Mouse (Mus musculus): ENCODE data around the gene Kif14. TPM values are rescaled to one million over a fixed set of nuclear protein-coding genes. Genes with fewer than 3 reads are reported as not detected.

Gene Kif14
- polyA plus RNA-seq, 1 experiment from 2014 or later, result 6.4 TPM

DNA sequence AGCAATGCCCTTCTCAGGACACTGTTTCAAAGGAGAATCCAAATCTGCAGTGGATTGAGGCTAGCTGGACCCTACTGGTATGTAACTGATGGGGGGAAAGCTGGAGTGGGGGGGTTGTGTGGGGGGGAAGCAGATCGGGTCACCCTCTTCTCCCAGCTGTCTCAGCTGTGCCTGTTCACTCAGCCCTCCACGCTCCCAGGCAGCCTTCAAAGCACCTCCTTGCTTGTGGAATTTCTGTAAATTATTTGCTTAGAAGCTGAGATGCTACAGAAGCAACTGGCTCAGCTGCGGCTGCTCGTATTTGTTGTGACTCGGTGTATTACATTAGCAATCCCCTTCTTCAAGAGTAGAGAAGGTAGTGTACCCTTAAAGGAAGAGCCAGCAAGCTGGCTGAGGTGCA, 93.1 kb downstream of the Kif14 start:
- Histone ChIP-seq H3K9ac (no peak overlapping the region), H3K27ac (0 out of 2 replicates have a peak overlapping the region, but pooled peaks have one; percentile 32), H3K36me3 (no peaks in the 10 kb centered on the region), H3K27me3 (no peaks in the 10 kb centered on the region), H3K4me2 (no peak overlapping the region), H3K4me3 (no peak overlapping the region), H3K4me1 (peaks cover 29% of the 10 kb centered on the region), H3K9me3 (no peaks in the 10 kb centered on the region)
- 28% methylated on average over 5 of the region's 5 CpGs for WGBS
- ATAC-seq (ENCODE audit: borderline replicate concordance, extremely low read depth, low FRiP score, low TSS enrichment), result no peak

DNA sequence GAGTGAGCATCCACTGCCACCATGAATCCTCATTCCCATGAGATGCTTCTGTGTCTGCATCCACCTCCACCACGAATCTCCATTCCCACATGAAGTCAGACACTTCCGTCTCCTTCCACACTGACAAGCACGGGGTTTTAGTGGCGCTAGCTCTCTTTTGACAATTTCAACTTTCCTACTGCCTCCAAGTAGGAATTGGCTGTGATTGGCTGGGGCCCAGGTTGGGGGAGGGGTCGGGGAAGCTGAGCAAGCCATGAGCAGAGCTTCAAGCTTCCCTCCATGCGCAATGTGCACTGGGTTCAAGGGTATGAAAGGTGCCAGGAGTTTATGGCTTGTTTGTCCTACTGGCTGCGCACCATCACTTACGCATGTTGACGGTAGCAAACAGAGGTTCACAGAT, 93.6 kb downstream of the Kif14 start:
- 0 out of 2 replicates have a peak overlapping the region, but pooled peaks have one; percentile 32 for H3K27ac ChIP-seq
- no peak overlapping the region for H3K9ac ChIP-seq
- no peak overlapping the region for H3K4me2 ChIP-seq
- no peak for ATAC-seq (ENCODE audit: borderline replicate concordance, extremely low read depth, low FRiP score, low TSS enrichment)
- H3K36me3 ChIP-seq, result no peaks in the 10 kb centered on the region
- H3K4me3 ChIP-seq, result no peak overlapping the region
- no peaks in the 10 kb centered on the region for H3K27me3 ChIP-seq
- H3K9me3 ChIP-seq, result no peaks in the 10 kb centered on the region
- 71% methylated on average over 9 of the region's 9 CpGs for WGBS
- H3K4me1 ChIP-seq, result peaks cover 29% of the 10 kb centered on the region

DNA sequence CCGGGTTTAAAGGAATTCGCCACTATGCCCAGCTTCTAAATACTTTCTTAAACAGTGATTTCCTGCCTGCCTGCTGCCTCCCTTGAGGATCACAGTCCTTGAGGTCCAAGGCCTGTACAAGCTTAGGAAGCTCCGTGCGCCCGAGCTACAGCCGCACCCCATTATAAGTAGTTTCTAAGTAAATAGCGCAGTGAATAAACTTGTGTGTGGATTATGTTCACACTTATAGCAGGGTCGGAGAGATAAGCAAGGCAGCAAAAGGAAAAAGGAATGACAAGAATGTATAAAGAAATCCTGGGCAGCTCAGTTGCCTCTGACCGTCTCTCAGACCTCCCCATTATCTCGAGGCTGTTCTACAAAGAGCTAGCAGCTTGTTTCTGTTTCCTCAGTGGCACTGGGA, 95.7 kb downstream of the Kif14 start:
- WGBS, result 9% methylated on average over 10 of the region's 10 CpGs
- no peak overlapping the region for H3K4me3 ChIP-seq
- no peaks in the 10 kb centered on the region for H3K36me3 ChIP-seq
- H3K9me3 ChIP-seq, result no peaks in the 10 kb centered on the region
- ATAC-seq (ENCODE audit: borderline replicate concordance, extremely low read depth, low FRiP score, low TSS enrichment), result peak; percentile 89
- peak overlapping the region; percentile 38 for H3K4me2 ChIP-seq
- H3K9ac ChIP-seq, result no peak overlapping the region
- H3K27ac ChIP-seq, result peak overlapping the region; percentile 80
- no peaks in the 10 kb centered on the region for H3K27me3 ChIP-seq
- H3K4me1 ChIP-seq, result peaks cover 29% of the 10 kb centered on the region

DNA sequence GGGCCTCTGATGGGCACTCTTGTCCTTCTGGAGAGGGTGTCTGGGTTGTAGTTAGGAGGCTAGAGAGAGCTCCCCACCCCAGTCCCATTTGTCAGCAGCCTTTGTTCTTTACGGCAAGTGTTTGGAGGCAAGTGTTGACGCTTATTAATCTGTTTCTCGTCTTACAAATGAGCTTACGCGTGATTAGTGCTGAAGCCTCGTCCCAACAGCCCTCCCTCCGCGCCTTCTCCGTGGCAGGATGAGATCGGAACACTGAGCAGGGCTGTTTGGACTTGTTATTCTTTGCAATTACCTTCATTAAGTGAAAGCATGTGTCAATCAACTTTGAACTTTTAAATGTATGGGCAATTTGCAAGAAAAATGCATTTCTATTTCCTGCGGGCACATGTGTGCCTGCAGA, 97.0 kb downstream of the Kif14 start:
- H3K36me3 ChIP-seq, result no peaks in the 10 kb centered on the region
- ATAC-seq (ENCODE audit: borderline replicate concordance, extremely low read depth, low FRiP score, low TSS enrichment), result no peak
- H3K4me2 ChIP-seq, result no peak overlapping the region
- WGBS, result 44% methylated on average over 11 of the region's 11 CpGs
- no peaks in the 10 kb centered on the region for H3K27me3 ChIP-seq
- no peaks in the 10 kb centered on the region for H3K9me3 ChIP-seq
- H3K9ac ChIP-seq, result no peak overlapping the region
- H3K27ac ChIP-seq, result no peak overlapping the region
- peaks cover 29% of the 10 kb centered on the region for H3K4me1 ChIP-seq
- no peak overlapping the region for H3K4me3 ChIP-seq

DNA sequence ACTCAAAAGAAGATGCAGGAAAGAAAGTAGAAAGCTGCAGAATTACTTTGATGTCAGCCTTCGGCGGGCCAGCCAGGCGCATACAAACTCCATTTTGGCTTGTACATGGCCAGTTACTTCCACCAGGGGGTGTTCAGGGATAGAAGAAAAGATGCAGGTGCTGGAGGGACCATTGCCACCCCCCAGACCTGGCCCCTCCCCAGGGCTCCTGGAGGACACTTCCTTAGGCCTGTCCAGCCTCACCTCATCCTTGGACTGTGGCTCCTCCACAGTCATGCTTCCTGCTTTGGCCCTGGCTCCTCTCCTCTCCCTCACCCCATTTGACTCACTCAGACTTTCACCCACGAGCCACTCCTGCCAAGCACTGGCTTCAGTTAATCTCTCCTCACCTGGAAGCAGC, 98.8 kb downstream of the Kif14 start:
- WGBS, result 64% methylated on average over 4 of the region's 4 CpGs
- no peak overlapping the region for H3K4me3 ChIP-seq
- no peaks in the 10 kb centered on the region for H3K9me3 ChIP-seq
- no peak overlapping the region for H3K4me2 ChIP-seq
- no peak overlapping the region for H3K27ac ChIP-seq
- H3K9ac ChIP-seq, result no peak overlapping the region
- no peak for ATAC-seq (ENCODE audit: borderline replicate concordance, extremely low read depth, low FRiP score, low TSS enrichment)
- H3K27me3 ChIP-seq, result no peaks in the 10 kb centered on the region
- H3K36me3 ChIP-seq, result no peaks in the 10 kb centered on the region
- peaks cover 16% of the 10 kb centered on the region; the same call in 1 of the 2 replicates for H3K4me1 ChIP-seq

DNA sequence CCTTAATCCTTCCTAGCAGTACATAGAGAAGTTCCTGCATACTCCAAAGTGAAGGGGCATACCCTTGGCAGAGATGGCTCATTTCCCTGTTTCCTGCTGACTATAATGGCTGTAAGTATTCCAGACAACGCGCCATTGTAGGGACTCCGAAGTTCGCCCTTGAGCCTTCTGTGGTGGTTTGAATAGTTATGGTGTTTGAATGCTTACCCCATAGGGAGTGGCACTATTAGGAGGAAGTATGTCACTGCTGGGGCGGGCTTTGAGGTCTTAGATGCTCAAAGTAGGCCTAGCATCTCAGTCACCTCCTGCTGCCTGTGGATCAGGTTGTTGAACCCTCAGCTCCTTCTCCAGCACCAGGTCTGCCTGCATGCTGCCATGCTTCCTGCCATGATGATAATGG, 100.2 kb downstream of the Kif14 start:
- Histone ChIP-seq H3K27ac (no peak overlapping the region), H3K4me3 (no peak overlapping the region), H3K4me1 (peaks cover 14% of the 10 kb centered on the region; the same call in 1 of the 2 replicates), H3K27me3 (no peaks in the 10 kb centered on the region), H3K9ac (no peak overlapping the region), H3K36me3 (no peaks in the 10 kb centered on the region), H3K4me2 (no peak overlapping the region), H3K9me3 (no peaks in the 10 kb centered on the region)
- 86% methylated on average over 5 of the region's 5 CpGs for WGBS
- no peak for ATAC-seq (ENCODE audit: borderline replicate concordance, extremely low read depth, low FRiP score, low TSS enrichment)

DNA sequence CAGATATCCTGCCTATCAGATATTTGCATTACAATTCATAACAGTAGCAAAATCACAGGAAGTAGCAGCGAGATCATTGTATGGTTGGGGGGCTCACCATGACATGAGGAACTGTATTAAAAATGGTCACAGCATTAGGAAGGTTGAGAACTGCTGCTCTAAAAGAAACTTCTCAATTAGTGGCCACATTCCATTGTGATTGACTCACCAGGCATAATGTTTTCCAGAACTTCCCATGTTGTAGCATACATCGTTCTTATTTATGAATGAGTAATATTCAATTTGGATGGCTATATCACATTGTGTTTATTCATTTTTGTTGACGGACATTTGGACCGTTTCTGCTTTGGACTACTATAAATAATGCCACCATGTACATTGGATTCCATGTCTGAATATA, 101.5 kb downstream of the Kif14 start:
- 73% methylated on average over 4 of the region's 4 CpGs for WGBS
- Histone ChIP-seq H3K36me3 (no peaks in the 10 kb centered on the region), H3K4me3 (no peak overlapping the region), H3K4me1 (0 out of 2 replicates have a peak, but pooled peaks cover 4% of the 10 kb centered on the region), H3K27ac (no peak overlapping the region), H3K27me3 (no peaks in the 10 kb centered on the region), H3K9ac (no peak overlapping the region), H3K4me2 (no peak overlapping the region), H3K9me3 (no peaks in the 10 kb centered on the region)
- ATAC-seq (ENCODE audit: borderline replicate concordance, extremely low read depth, low FRiP score, low TSS enrichment), result no peak

DNA sequence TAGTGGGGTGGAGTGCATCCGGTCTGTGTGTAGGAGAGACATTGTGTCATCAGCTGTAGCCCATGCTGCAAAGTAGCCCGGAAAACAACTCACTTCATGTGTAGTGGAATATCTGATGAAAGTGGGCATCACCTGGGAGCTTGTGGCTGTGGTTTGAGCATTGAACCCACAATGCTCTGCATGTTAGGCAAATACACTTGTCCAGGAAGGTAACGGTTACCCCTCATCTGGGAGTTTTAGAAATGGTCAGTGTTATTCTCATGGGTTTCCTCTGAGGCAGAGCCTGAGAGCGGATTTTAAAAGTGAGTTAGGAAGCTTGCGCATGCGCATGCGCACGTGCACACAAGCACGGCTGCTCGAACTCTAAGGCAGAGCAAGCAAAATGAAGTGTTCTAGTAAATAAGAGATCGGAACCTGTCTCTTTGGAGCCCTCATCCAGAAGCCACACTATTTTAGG, 102.6 kb downstream of the Kif14 start:
- no peak overlapping the region for H3K9ac ChIP-seq
- WGBS, result 84% methylated on average over 11 of the region's 11 CpGs
- H3K4me3 ChIP-seq, result no peak overlapping the region
- H3K4me1 ChIP-seq, result no peaks in the 10 kb centered on the region
- ATAC-seq (ENCODE audit: borderline replicate concordance, extremely low read depth, low FRiP score, low TSS enrichment), result no peak
- H3K27ac ChIP-seq, result no peak overlapping the region
- no peaks in the 10 kb centered on the region for H3K36me3 ChIP-seq
- H3K9me3 ChIP-seq, result no peaks in the 10 kb centered on the region
- no peaks in the 10 kb centered on the region for H3K27me3 ChIP-seq
- H3K4me2 ChIP-seq, result no peak overlapping the region

DNA sequence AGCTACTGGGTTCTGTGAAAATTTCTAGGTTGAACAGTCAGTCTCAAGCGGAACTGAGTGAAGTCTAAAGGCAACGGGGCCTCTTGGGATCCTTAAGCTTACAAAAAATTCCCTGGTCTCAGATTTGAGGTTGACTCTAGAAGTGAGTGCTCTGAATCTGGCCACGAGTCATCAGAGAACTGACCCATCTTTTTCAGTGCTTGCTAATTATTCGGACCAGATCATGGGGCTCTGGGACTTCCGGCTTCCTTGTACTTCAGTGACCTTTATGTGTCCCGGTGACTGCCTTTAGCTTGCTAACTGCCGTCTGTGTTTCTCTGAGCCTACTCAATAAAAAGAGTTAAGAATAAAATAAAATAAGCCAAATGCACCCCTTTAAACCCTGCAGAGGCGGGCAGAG, 103.1 kb downstream of the Kif14 start:
- Histone ChIP-seq H3K4me1 (no peaks in the 10 kb centered on the region), H3K36me3 (no peaks in the 10 kb centered on the region), H3K4me3 (no peak overlapping the region), H3K27me3 (no peaks in the 10 kb centered on the region), H3K27ac (no peak overlapping the region), H3K9ac (no peak overlapping the region), H3K9me3 (no peaks in the 10 kb centered on the region), H3K4me2 (no peak overlapping the region)
- no peak for ATAC-seq (ENCODE audit: borderline replicate concordance, extremely low read depth, low FRiP score, low TSS enrichment)
- WGBS, result 73% methylated on average over 8 of the region's 8 CpGs

DNA sequence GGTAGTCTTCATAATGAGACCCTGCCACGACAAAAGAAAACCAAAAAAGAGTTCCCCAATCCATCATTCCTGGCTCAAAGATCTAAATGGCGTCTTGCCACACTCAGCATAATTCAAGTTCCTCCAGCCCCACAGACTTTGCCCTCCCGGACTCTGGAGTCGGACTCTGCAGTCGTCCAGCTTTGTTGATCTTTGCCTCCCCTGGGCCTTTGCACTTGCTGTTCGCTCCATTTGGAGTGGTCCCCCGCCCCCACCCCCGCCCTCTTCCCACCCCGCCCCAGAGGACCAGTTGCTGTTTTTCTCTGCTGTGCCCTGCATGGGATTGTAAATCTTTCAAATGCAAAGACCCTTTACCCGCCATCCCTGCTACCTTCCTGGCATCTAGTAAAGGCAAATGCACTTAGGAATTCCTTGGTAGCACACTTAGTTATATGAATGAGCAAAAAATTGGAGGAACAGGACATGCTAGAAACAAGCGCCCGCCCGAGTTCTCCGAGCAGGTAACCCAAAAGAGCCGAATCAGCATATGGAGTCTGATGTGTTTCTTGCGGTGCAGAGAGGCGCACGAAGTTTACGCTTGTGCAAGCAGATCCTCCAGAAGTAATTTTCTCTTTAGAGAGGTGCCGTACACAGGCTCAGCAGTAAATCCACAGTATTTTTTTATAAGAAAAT, 103.6 kb downstream of the Kif14 start:
- Histone ChIP-seq H3K4me1 (no peaks in the 10 kb centered on the region), H3K4me2 (no peak overlapping the region; the same call in 1 of the 2 replicates), H3K4me3 (no peak overlapping the region), H3K9me3 (no peaks in the 10 kb centered on the region), H3K27me3 (no peaks in the 10 kb centered on the region), H3K27ac (no peak overlapping the region), H3K9ac (no peak overlapping the region), H3K36me3 (no peaks in the 10 kb centered on the region)
- 55% methylated on average over 20 of the region's 20 CpGs for WGBS
- ATAC-seq (ENCODE audit: borderline replicate concordance, extremely low read depth, low FRiP score, low TSS enrichment), result no peak

DNA sequence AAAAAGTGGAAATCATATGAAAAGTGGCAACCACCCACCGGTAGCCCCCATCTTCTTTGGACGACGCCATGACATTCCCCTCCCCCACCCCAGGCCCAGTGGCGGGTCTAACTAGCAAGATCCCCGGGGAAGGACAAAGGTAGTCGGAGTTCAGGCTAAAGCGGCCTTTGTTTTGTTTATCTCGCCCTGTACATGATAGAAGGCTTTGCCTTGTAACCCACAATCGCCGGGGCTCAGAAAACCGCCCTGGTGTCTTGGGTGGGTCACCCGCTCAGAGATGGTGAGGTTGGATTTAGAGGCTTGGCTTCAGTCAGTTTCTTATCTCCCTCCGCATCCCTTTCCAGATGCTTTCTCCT, 104.1 kb downstream of the Kif14 start:
- no peak overlapping the region for H3K9ac ChIP-seq
- no peaks in the 10 kb centered on the region for H3K4me1 ChIP-seq
- no peaks in the 10 kb centered on the region for H3K27me3 ChIP-seq
- H3K36me3 ChIP-seq, result no peaks in the 10 kb centered on the region
- WGBS, result 20% methylated on average over 13 of the region's 13 CpGs
- no peak overlapping the region for H3K4me3 ChIP-seq
- ATAC-seq (ENCODE audit: borderline replicate concordance, extremely low read depth, low FRiP score, low TSS enrichment), result no peak
- H3K4me2 ChIP-seq, result peak overlapping the region; percentile 11; the same call in 1 of the 2 replicates
- no peak overlapping the region for H3K27ac ChIP-seq
- no peaks in the 10 kb centered on the region for H3K9me3 ChIP-seq

DNA sequence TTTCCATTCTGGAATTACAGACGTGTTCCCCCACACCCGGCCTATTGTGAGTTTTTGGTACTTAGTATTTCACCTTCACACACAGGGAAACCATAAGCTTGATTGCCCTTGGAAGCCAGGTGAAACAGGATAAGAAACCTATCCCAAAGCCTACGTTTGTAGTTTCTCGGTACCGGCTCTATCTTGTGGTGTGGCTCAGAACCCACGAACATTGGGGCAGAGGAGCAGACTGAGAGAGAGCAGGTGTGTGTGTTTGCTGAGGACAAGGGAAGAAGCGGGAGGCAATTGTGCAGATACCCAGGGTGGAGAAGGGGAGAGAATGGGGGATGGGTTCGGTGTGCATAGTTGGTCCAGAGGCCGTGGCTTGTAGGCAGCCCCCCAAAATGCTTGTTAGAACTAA, 104.8 kb downstream of the Kif14 start:
- 91% methylated on average over 9 of the region's 9 CpGs for WGBS
- no peaks in the 10 kb centered on the region for H3K27me3 ChIP-seq
- no peak overlapping the region for H3K4me2 ChIP-seq

DNA sequence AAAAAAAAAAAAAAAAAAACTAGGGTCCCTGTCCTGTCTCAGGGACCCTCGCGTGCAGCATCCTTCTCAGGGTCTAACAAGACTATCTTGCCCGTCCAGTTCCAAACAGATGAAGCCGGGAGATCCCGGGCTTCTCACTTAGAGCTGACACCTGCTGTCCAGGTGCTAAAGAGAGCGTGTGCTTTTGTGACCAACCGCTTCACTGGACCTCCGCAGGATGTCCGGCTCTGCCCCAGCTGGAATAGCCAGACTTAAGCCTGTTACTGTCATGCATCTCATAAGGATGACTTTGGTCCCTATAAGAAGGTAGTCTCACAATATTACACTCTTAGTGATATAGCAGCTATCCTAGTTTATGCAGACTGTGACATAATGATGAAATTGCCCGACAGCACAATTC, 105.4 kb downstream of the Kif14 start:
- no peak for ATAC-seq (ENCODE audit: borderline replicate concordance, extremely low read depth, low FRiP score, low TSS enrichment)
- no peaks in the 10 kb centered on the region for H3K27me3 ChIP-seq
- no peak overlapping the region for H3K9ac ChIP-seq
- H3K27ac ChIP-seq, result no peak overlapping the region
- no peak overlapping the region for H3K4me2 ChIP-seq
- no peaks in the 10 kb centered on the region for H3K36me3 ChIP-seq
- H3K4me1 ChIP-seq, result no peaks in the 10 kb centered on the region
- H3K4me3 ChIP-seq, result no peak overlapping the region
- no peaks in the 10 kb centered on the region for H3K9me3 ChIP-seq
- WGBS, result 80% methylated on average over 10 of the region's 10 CpGs

More for the DNA sequence above, 104.8 kb downstream of the Kif14 start:
- Histone ChIP-seq H3K9me3 (no peaks in the 10 kb centered on the region), H3K4me1 (no peaks in the 10 kb centered on the region), H3K27ac (no peak overlapping the region), H3K36me3 (no peaks in the 10 kb centered on the region), H3K4me3 (no peak overlapping the region), H3K9ac (no peak overlapping the region)
- ATAC-seq (ENCODE audit: borderline replicate concordance, extremely low read depth, low FRiP score, low TSS enrichment), result no peak

Data from lung, embryonic 15.5 days (tissue).